Mouse (Mus musculus) heart, postnatal 0 days (tissue): ENCODE data around the gene Slc9a9. TPM values are rescaled to one million over a fixed set of nuclear protein-coding genes. Genes with fewer than 3 reads are reported as not detected.

Experiments
- ATAC-seq: fragments of 200-750 bp; cut with Nextera tagmentation; 2 replicates; pipeline ENCODE4 v1.8.0; 2017; ENCODE audit warnings: low read depth, moderate number of reproducible peaks, moderate library complexity; ENCODE audit not compliant: insufficient read depth
- DNase-seq: peaks from one replicate; pipeline ENCODE4 v3.0.0-alpha.2; 2016; ENCODE audit warnings: low spot score
- H3K27ac ChIP-seq: fragments of 300-500 bp; sonication (generic); 2 replicates; pipeline ENCODE4 v1.5.1; 2014; ENCODE audit warnings: low read depth, mild to moderate bottlenecking
- H3K27me3 ChIP-seq: fragments of 300-500 bp; sonication (generic); 2 replicates; pipeline ENCODE4 v1.6.1; 2014; ENCODE audit warnings: low read length, mixed read lengths; ENCODE audit not compliant: control insufficient read depth, insufficient read depth
- H3K36me3 ChIP-seq: fragments of 300-500 bp; sonication (generic); replicated peaks from 2 replicates; pipeline ENCODE4 v1.6.1; 2014; ENCODE audit warnings: low read length, mixed read lengths; ENCODE audit not compliant: control insufficient read depth, insufficient read depth
- H3K4me1 ChIP-seq: fragments of 300-500 bp; sonication (generic); 2 replicates; pipeline ENCODE4 v1.6.1; 2014; ENCODE audit warnings: antibody characterized with exemption; ENCODE audit not compliant: control insufficient read depth, insufficient read depth
- H3K4me2 ChIP-seq: fragments of 300-500 bp; sonication (generic); 2 replicates; pipeline ENCODE4 v1.6.1; 2014; ENCODE audit warnings: low read depth, mild to moderate bottlenecking, low read length, moderate library complexity
- H3K4me3 ChIP-seq: fragments of 300-500 bp; sonication (generic); 2 replicates; pipeline ENCODE4 v1.5.1; 2014; ENCODE audit warnings: low read depth, low read length
- H3K9ac ChIP-seq: fragments of 300-500 bp; sonication (generic); replicated peaks from 2 replicates; pipeline ENCODE4 v1.6.1; 2014; ENCODE audit warnings: low read depth, low read length, mixed read lengths
- H3K9me3 ChIP-seq: fragments of 300-500 bp; sonication (generic); replicated peaks from 2 replicates; pipeline ENCODE4 v1.6.1; 2016; ENCODE audit warnings: low read length; ENCODE audit not compliant: control insufficient read depth
- CTCF ChIP-seq: IDR thresholded peaks from 2 replicates; pipeline ENCODE4 v1.5.1; 2016; ENCODE audit warnings: antibody characterized with exemption, control low read depth, low read depth
- EP300 ChIP-seq: IDR thresholded peaks from 2 replicates; pipeline ENCODE4 v1.6.1; 2016; ENCODE audit warnings: antibody characterized with exemption, low read depth
- WGBS: fragments of 180-500 bp; shearing (Covaris S2); extraction: QIAGEN DNeasy Blood & Tissue Kit; methylation state at CpG from one replicate; pipeline ENCODE4 v1.1.7; 2014; 5-methylcytosine and 5-hydroxymethylcytosine counted together
- polyA plus RNA-seq: library from polyadenylated mRNA; unstranded; fragments of >200 nt; fragmentation: Nextera tagmentation; extraction: Ambion mirVana; gene quantifications from 2 replicates; pipeline ENCODE4 v1.2.1, GENCODE M21; 2015
- total RNA-seq: library from RNA; depleted of rRNA; stranded (reverse); fragments of >200 nt; gene quantifications from 2 replicates; pipeline ENCODE4 v1.2.3, GENCODE M21; 2014; ENCODE audit warnings: low replicate concordance

Gene Slc9a9
- total and polyA plus RNA-seq, 2 experiments from 2014 or later = 1.9 to 7.1 TPM

GRCm38 (mm10) chr9:94698175-94698574 lies 28.5 kb downstream of the Slc9a9 start:
- Histone ChIP-seq H3K9me3 (no peaks in the 10 kb centered on the region), H3K36me3 (no peaks in the 10 kb centered on the region), H3K27me3 (no peaks in the 10 kb centered on the region), H3K9ac (no peak overlapping the region), H3K4me2 (no peak overlapping the region), H3K4me1 (peaks cover 6% of the 10 kb centered on the region; the same call in 1 of the 2 replicates), H3K4me3 (no peak overlapping the region), H3K27ac (no peak overlapping the region)
- no peak for TF ChIP-seq CTCF
- no peak for TF ChIP-seq EP300
- no peak for DNase-seq
- ATAC-seq = no peak
- 52% methylated on average over 2 of the region's 2 CpGs for WGBS

- no peak overlapping the region for H3K4me2 ChIP-seq
- peak; percentile 34 for DNase-seq
- peaks cover 6% of the 10 kb centered on the region; the same call in 1 of the 2 replicates for H3K4me1 ChIP-seq
- H3K9ac ChIP-seq = no peak overlapping the region
- ATAC-seq = peak; percentile 37; the same call in 1 of the 2 replicates
- H3K27me3 ChIP-seq = no peaks in the 10 kb centered on the region
- H3K4me3 ChIP-seq = no peak overlapping the region
- TF ChIP-seq EP300 (no peak), CTCF (peak; percentile 54)
- H3K27ac ChIP-seq = no peak overlapping the region
- H3K36me3 ChIP-seq = no peaks in the 10 kb centered on the region
- H3K9me3 ChIP-seq = no peaks in the 10 kb centered on the region
- WGBS = 81% methylated on average over 1 of the region's 1 CpGs
Measured at GRCm38 (mm10) chr9:94700549-94700948, 30.8 kb downstream of the Slc9a9 start.

GRCm38 (mm10) chr9:94701193-94701869 lies 31.6 kb downstream of the Slc9a9 start:
- no peak for DNase-seq
- TF ChIP-seq EP300 (no peak), CTCF (no peak)
- Histone ChIP-seq H3K9ac (no peak overlapping the region), H3K36me3 (no peaks in the 10 kb centered on the region), H3K4me1 (peaks cover 6% of the 10 kb centered on the region; the same call in 1 of the 2 replicates), H3K27me3 (no peaks in the 10 kb centered on the region), H3K9me3 (no peaks in the 10 kb centered on the region), H3K4me2 (no peak overlapping the region), H3K4me3 (no peak overlapping the region), H3K27ac (no peak overlapping the region)
- ATAC-seq = no peak
- 66% methylated on average over 6 of the region's 6 CpGs for WGBS

GRCm38 (mm10) chr9:94701965-94702634 lies 32.4 kb downstream of the Slc9a9 start:
- no peak for TF ChIP-seq CTCF
- no peak for TF ChIP-seq EP300
- H3K4me3 ChIP-seq = no peak overlapping the region
- no peaks in the 10 kb centered on the region for H3K36me3 ChIP-seq
- no peaks in the 10 kb centered on the region for H3K9me3 ChIP-seq
- DNase-seq (no peak), ATAC-seq (peak; percentile 49; the same call in 1 of the 2 replicates)
- 25% methylated on average over 10 of the region's 10 CpGs for WGBS
- H3K4me2 ChIP-seq = peak overlapping the region; percentile 21; the same call in 1 of the 2 replicates
- H3K27me3 ChIP-seq = no peaks in the 10 kb centered on the region
- no peak overlapping the region for H3K27ac ChIP-seq
- H3K4me1 ChIP-seq = peaks cover 6% of the 10 kb centered on the region; the same call in 1 of the 2 replicates
- H3K9ac ChIP-seq = no peak overlapping the region

- WGBS = 81% methylated on average over 9 of the region's 9 CpGs
- H3K36me3 ChIP-seq = no peaks in the 10 kb centered on the region
- ATAC-seq = no peak
- DNase-seq = no peak
- no peak for TF ChIP-seq EP300
- H3K4me1 ChIP-seq = peaks cover 6% of the 10 kb centered on the region; the same call in 1 of the 2 replicates
- H3K9me3 ChIP-seq = no peaks in the 10 kb centered on the region
- no peak overlapping the region for H3K4me2 ChIP-seq
- H3K4me3 ChIP-seq = no peak overlapping the region
- no peak overlapping the region for H3K9ac ChIP-seq
- H3K27ac ChIP-seq = no peak overlapping the region
- H3K27me3 ChIP-seq = no peaks in the 10 kb centered on the region
Measured at GRCm38 (mm10) chr9:94704986-94705757, 35.5 kb downstream of the Slc9a9 start.
